Mouse (Mus musculus): ENCODE data around the gene Bola1.

The Bola1 gene

GRCm38 (mm10) chr3:96155501-96155900 is 64.0 kb downstream of the Bola1 start:
- DNase-seq (ENCODE audit: low spot score in 2 of 2): no peak

GRCm38 (mm10) chr3:96152611-96153010 is 66.9 kb downstream of the Bola1 start:
- DNase-seq (ENCODE audit: low spot score in 2 of 2): no peak

- no peak for DNase-seq (ENCODE audit: low spot score in 2 of 2)
These were observed 67.7 kb downstream of the Bola1 start for GRCm38 (mm10) chr3:96151836-96152235.

- DNase-seq (ENCODE audit: low spot score in 2 of 2): no peak
These were observed 71.6 kb downstream of the Bola1 start for GRCm38 (mm10) chr3:96147950-96148349.
